Mouse (Mus musculus): Measurements from ENCODE around the gene Meiob. TPM values are rescaled to one million over a fixed set of nuclear protein-coding genes. Genes with fewer than 3 reads are reported as not detected.

The Meiob gene
- polyA plus RNA-seq, 1 experiment from 2014 or later = not detected

DNA sequence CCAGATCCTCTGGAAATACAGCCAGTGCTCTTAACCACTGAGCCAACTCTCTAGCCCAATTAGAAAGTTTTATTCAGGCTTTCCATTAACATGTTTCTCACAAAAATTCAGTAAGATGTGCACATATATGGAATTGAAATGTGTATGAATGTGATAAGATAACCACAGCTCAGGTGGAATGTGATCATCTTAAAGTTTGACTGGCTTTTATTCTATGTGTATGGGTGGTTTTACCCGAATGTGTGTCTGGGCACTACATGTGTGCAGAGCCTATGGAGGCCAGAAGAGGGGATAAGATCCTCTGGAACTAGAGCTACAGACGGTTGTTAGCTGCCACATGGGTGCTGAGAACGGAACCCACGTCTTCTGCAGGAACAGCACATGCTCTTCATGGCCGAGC lies 11.2 kb downstream of the Meiob start:
- Histone ChIP-seq H3K4me1 (replicated peaks; ENCODE audit: control insufficient read depth, insufficient read depth, low read length) (no peaks in the 10 kb centered on the region), H3K4me2 (ENCODE audit: low read length) (no peak overlapping the region), H3K27me3 (replicated peaks; ENCODE audit: control insufficient read depth, insufficient read depth, low read length) (no peaks in the 10 kb centered on the region), H3K27ac (ENCODE audit: low read length) (no peak overlapping the region), H3K9ac (replicated peaks; ENCODE audit: low read depth, low read length) (no peak overlapping the region), H3K4me3 (replicated peaks; ENCODE audit: low read length) (no peak overlapping the region), H3K36me3 (ENCODE audit: control insufficient read depth, insufficient read depth) (no peaks in the 10 kb centered on the region), H3K9me3 (ENCODE audit: control insufficient read depth, low read length) (no peaks in the 10 kb centered on the region)
- ATAC-seq = no peak
- WGBS = 83% methylated on average over 5 of the region's 5 CpGs

DNA sequence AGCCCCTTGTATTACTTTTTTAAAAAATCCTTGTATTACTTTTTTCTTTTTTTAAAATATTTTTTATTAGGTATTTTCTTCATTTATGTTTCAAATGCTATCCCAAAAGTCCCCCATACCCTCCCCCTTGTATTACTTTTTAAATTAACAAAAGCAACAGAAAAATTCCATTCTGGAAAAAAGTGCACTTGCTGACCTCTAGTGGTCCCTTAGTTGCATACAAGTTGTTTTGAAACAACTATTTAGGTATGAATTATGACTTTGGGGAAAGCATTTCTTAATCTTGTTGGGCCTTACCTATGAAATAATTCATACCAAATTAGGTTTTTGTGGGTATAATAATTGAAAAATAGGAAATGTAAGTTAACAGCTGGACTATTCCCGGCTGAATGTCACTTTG lies 13.4 kb downstream of the Meiob start:
- Histone ChIP-seq H3K36me3 (ENCODE audit: control insufficient read depth, insufficient read depth) (no peaks in the 10 kb centered on the region), H3K27me3 (replicated peaks; ENCODE audit: control insufficient read depth, insufficient read depth, low read length) (no peaks in the 10 kb centered on the region), H3K27ac (ENCODE audit: low read length) (no peak overlapping the region), H3K9ac (replicated peaks; ENCODE audit: low read depth, low read length) (no peak overlapping the region), H3K9me3 (ENCODE audit: control insufficient read depth, low read length) (no peaks in the 10 kb centered on the region), H3K4me1 (replicated peaks; ENCODE audit: control insufficient read depth, insufficient read depth, low read length) (no peaks in the 10 kb centered on the region), H3K4me3 (replicated peaks; ENCODE audit: low read length) (no peak overlapping the region), H3K4me2 (ENCODE audit: low read length) (no peak overlapping the region)
- ATAC-seq = no peak
- 45% methylated on average over 1 of the region's 1 CpGs for WGBS

DNA sequence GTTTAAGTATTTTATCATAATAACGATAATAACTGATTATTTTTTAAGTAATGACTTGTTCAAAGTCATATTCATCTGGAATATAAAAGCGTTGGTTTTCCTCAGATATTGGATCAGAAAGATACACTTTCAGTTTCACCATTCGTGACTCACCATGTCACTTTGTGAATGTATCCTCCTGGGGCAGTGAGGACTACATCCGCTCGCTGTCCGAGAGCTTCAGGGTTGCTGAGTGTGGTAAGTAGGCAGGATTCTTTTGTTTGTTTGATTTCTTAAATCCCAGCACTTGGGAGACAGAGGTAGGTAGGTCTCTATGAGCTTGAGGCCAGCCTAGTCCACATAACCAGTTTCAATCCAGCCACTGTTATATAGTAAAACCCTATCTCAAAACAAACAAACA lies 14.1 kb downstream of the Meiob start:
- no peak overlapping the region for H3K27ac ChIP-seq (ENCODE audit: low read length)
- H3K9me3 ChIP-seq (ENCODE audit: control insufficient read depth, low read length) = no peaks in the 10 kb centered on the region
- H3K9ac ChIP-seq (replicated peaks; ENCODE audit: low read depth, low read length) = no peak overlapping the region
- H3K4me2 ChIP-seq (ENCODE audit: low read length) = no peak overlapping the region
- H3K4me3 ChIP-seq (replicated peaks; ENCODE audit: low read length) = no peak overlapping the region
- H3K27me3 ChIP-seq (replicated peaks; ENCODE audit: control insufficient read depth, insufficient read depth, low read length) = no peaks in the 10 kb centered on the region
- no peaks in the 10 kb centered on the region for H3K36me3 ChIP-seq (ENCODE audit: control insufficient read depth, insufficient read depth)
- 56% methylated on average over 6 of the region's 6 CpGs for WGBS
- no peak for ATAC-seq
- H3K4me1 ChIP-seq (replicated peaks; ENCODE audit: control insufficient read depth, insufficient read depth, low read length) = no peaks in the 10 kb centered on the region

DNA sequence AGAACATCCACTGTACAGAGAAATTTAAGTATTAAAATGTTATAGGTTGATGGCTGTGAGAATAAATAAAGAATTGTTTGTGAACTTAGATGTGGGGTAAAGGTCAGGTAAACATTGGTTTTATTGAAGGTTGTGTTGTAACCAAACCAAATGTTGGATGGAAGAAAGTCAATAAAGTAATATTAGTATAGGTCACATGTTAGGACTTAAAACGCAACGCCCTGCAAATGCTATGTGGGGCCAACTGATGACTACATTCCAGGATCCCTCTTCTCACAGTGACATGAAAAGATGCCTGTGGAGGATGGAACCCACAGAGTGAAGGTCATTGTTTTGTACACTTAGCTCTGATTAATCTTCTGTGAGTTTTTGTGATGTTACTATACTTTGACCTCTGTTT lies 15.4 kb downstream of the Meiob start:
- Histone ChIP-seq H3K4me3 (replicated peaks; ENCODE audit: low read length) (no peak overlapping the region), H3K27ac (ENCODE audit: low read length) (no peak overlapping the region), H3K9me3 (ENCODE audit: control insufficient read depth, low read length) (no peaks in the 10 kb centered on the region), H3K4me2 (ENCODE audit: low read length) (no peak overlapping the region), H3K4me1 (replicated peaks; ENCODE audit: control insufficient read depth, insufficient read depth, low read length) (no peaks in the 10 kb centered on the region), H3K27me3 (replicated peaks; ENCODE audit: control insufficient read depth, insufficient read depth, low read length) (no peaks in the 10 kb centered on the region), H3K36me3 (ENCODE audit: control insufficient read depth, insufficient read depth) (no peaks in the 10 kb centered on the region), H3K9ac (replicated peaks; ENCODE audit: low read depth, low read length) (no peak overlapping the region)
- 71% methylated on average over 2 of the region's 2 CpGs for WGBS
- ATAC-seq = no peak

DNA sequence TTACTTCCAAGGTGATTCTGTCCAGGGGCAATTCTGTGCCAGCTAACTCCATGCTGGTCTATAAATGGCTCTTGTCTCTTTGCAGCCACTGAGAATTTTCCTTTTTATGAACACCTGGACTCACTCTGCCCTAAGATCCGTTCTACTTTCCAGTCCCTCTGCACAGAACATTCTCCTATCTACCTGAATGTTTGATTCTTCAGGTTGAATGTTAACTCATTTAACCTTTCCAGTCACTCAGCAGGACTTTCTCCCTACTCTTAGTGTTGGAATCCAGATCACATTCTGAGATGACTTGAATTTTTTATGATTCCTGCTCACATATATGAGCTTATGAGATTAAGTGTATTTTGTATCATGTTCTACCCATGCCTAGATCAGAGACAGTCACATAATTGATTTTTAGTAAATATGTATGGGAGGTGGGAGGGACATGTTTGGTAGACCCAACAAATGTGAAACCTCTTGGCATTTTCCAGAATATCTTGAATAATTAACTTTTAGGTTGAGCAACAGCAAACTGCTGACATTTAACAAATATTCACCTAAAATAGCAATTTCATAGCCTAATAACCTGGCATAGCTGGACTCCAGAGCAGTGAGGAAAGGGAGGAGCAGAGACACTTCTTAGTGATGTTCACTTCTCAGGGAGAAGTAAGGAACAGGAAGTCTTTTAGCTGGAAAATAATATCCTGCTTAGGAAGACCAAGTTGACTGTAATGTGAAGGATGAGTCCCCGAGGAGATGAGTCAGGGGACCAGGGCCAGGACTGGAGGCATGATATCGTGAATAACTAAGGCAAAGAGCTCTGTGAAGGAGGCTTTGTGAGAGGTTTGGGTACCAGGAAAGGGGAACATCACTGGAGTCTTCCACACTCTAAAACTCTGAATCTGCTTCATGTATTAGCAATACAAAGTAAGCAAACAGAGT lies 17.5 kb downstream of the Meiob start:
- Histone ChIP-seq H3K27me3 (replicated peaks; ENCODE audit: control insufficient read depth, insufficient read depth, low read length) (no peaks in the 10 kb centered on the region; the same call in 1 of the 2 replicates), H3K36me3 (ENCODE audit: control insufficient read depth, insufficient read depth) (no peaks in the 10 kb centered on the region), H3K9me3 (ENCODE audit: control insufficient read depth, low read length) (no peaks in the 10 kb centered on the region), H3K4me3 (replicated peaks; ENCODE audit: low read length) (no peak overlapping the region), H3K4me1 (replicated peaks; ENCODE audit: control insufficient read depth, insufficient read depth, low read length) (no peaks in the 10 kb centered on the region), H3K27ac (ENCODE audit: low read length) (no peak overlapping the region), H3K4me2 (ENCODE audit: low read length) (no peak overlapping the region), H3K9ac (replicated peaks; ENCODE audit: low read depth, low read length) (no peak overlapping the region)
- no peak for ATAC-seq
- WGBS = 55% methylated on average over 3 of the region's 3 CpGs

DNA sequence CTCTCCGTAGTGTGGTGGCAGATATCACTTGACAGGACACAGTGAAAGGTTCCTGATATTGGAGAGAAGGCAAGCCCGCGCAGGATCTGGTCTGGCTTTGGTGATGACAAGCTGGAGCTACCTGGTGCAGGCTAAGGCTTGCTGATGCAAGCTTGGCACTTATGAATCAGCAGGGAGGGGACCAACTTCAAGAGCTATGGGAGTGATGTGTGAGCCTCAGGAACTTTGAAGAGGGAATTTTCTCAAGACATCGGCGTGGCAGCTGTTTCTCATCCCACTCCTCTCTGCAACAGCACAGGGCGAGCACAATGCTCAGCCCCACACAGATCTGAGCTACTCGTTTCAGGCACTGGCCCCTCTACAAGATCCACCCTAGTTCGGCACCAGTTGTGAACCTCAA lies 35.8 kb downstream of the Meiob start, which contains the start of gene Hagh:
TSS of gene Hagh (plus strand) at position 302 of the 400 bp plus-strand sequence.
- Histone ChIP-seq H3K27ac (ENCODE audit: low read length) (no peak within 1 kb of the TSS), H3K36me3 (ENCODE audit: control insufficient read depth, insufficient read depth) (no peaks in the 10 kb centered on the region), H3K9ac (replicated peaks; ENCODE audit: low read depth, low read length) (no peak within 1 kb of the TSS), H3K9me3 (ENCODE audit: control insufficient read depth, low read length) (no peaks in the 10 kb centered on the region), H3K27me3 (replicated peaks; ENCODE audit: control insufficient read depth, insufficient read depth, low read length) (peaks cover 6% of the 10 kb centered on the region; the same call in 1 of the 2 replicates), H3K4me3 (replicated peaks; ENCODE audit: low read length) (no peak within 1 kb of the TSS), H3K4me1 (replicated peaks; ENCODE audit: control insufficient read depth, insufficient read depth, low read length) (no peaks in the 10 kb centered on the region), H3K4me2 (ENCODE audit: low read length) (no peak within 1 kb of the TSS)
- 78% methylated on average over 8 of the region's 8 CpGs for WGBS
- no peak for ATAC-seq

DNA sequence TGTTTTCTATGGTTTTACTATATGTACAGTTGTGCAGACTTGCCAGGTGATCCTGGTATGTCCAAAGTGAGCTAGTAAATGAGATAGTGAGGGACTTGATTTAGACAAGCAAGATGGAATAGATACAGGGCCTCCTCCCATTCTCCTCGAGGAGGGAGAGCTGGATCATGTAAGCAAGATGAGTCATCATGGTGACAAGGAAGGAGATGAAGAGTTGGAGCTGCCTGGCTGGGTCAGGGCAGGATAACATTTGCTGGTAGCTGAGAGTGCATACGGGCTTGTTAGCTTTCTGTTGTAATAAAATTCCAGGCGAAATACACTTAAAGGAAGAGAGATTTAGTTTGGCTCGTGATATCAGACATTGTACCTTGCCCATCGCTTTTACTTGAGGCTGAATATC lies 36.3 kb downstream of the Meiob start:
- Histone ChIP-seq H3K9me3 (ENCODE audit: control insufficient read depth, low read length) (no peaks in the 10 kb centered on the region), H3K36me3 (ENCODE audit: control insufficient read depth, insufficient read depth) (no peaks in the 10 kb centered on the region), H3K27me3 (replicated peaks; ENCODE audit: control insufficient read depth, insufficient read depth, low read length) (peaks cover 6% of the 10 kb centered on the region; the same call in 1 of the 2 replicates), H3K4me2 (ENCODE audit: low read length) (no peak overlapping the region), H3K4me1 (replicated peaks; ENCODE audit: control insufficient read depth, insufficient read depth, low read length) (no peaks in the 10 kb centered on the region), H3K9ac (replicated peaks; ENCODE audit: low read depth, low read length) (no peak overlapping the region), H3K27ac (ENCODE audit: low read length) (no peak overlapping the region), H3K4me3 (replicated peaks; ENCODE audit: low read length) (no peak overlapping the region)
- 71% methylated on average over 5 of the region's 5 CpGs for WGBS
- ATAC-seq = no peak

DNA sequence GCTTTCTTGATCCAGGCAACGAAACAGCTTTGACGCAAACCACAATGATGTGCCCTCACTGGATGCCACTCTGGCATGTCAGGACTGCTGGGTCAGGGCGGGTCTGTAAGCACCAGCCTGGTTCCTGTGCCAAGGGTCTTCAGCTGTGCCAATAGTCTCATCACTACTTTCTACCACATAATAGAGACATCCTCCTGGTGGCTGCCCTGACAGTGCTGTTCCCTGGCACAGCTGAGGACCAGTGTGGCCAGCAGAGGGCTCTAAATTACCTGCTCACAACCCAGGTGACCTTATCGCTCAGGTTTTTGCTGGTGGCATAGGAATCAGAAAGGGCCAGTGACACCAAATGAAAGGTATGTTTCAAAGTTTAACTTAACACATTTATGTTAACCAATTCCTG lies 37.0 kb downstream of the Meiob start:
- H3K4me3 ChIP-seq (replicated peaks; ENCODE audit: low read length) = no peak overlapping the region
- peaks cover 6% of the 10 kb centered on the region; the same call in 1 of the 2 replicates for H3K27me3 ChIP-seq (replicated peaks; ENCODE audit: control insufficient read depth, insufficient read depth, low read length)
- no peaks in the 10 kb centered on the region for H3K9me3 ChIP-seq (ENCODE audit: control insufficient read depth, low read length)
- no peak overlapping the region for H3K9ac ChIP-seq (replicated peaks; ENCODE audit: low read depth, low read length)
- no peaks in the 10 kb centered on the region for H3K4me1 ChIP-seq (replicated peaks; ENCODE audit: control insufficient read depth, insufficient read depth, low read length)
- no peaks in the 10 kb centered on the region for H3K36me3 ChIP-seq (ENCODE audit: control insufficient read depth, insufficient read depth)
- H3K4me2 ChIP-seq (ENCODE audit: low read length) = no peak overlapping the region
- WGBS = 53% methylated on average over 4 of the region's 4 CpGs
- H3K27ac ChIP-seq (ENCODE audit: low read length) = no peak overlapping the region
- ATAC-seq = no peak

DNA sequence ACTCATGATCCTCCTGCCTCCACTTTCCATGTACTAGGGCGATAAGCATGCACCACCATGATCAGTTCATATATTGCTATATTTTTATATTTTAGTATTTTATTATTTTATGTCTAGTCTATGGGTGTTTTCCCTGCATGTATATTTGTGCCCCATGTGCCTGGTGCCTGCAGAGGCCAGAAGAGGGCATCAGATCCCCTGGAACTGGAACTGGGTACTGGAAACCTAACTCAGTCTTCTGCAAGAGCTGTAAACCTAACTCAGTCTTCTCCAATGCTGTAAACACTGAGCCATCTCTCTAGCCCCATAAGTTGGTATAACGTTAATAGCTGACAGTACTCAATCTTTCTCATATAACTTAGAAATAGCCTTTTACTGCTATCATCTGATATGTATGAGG lies 38.5 kb downstream of the Meiob start:
- 52% methylated on average over 2 of the region's 2 CpGs for WGBS
- no peak overlapping the region for H3K4me3 ChIP-seq (replicated peaks; ENCODE audit: low read length)
- no peaks in the 10 kb centered on the region for H3K36me3 ChIP-seq (ENCODE audit: control insufficient read depth, insufficient read depth)
- H3K4me2 ChIP-seq (ENCODE audit: low read length) = no peak overlapping the region
- H3K27me3 ChIP-seq (replicated peaks; ENCODE audit: control insufficient read depth, insufficient read depth, low read length) = peaks cover 6% of the 10 kb centered on the region; the same call in 1 of the 2 replicates
- no peak for ATAC-seq
- H3K4me1 ChIP-seq (replicated peaks; ENCODE audit: control insufficient read depth, insufficient read depth, low read length) = no peaks in the 10 kb centered on the region
- no peak overlapping the region for H3K9ac ChIP-seq (replicated peaks; ENCODE audit: low read depth, low read length)
- no peaks in the 10 kb centered on the region for H3K9me3 ChIP-seq (ENCODE audit: control insufficient read depth, low read length)
- no peak overlapping the region for H3K27ac ChIP-seq (ENCODE audit: low read length)

Data from forebrain, embryonic 16.5 days (tissue).